In genomic region chr8:81399501-81399900, GRCm38 (mm10) we compare ENCODE assay signal across 17 mouse cellular contexts. TPM values are rescaled to one million over a fixed set of nuclear protein-coding genes. Genes with fewer than 3 reads are reported as not detected.
DNase-seq lines count a peak whose midpoint lies in the region.
"Had no signal": no experiment of that assay in that cellular context is flagged by ENCODE, and none has a peak within 500 bp of the region (broad histone marks: within the 10 kb centered on the region; RNA-seq: fewer than 3 reads in every experiment).

No protein-coding gene starts in this region.

- intact Hi-C loops in left cerebral cortex, postnatal 36 days (cut with DNase I): no loop called here
- intact Hi-C loops in heart, postnatal 14 days (cut with DNase I): no loop called here

- DNase-seq in right cerebral cortex, adult 2 months (ENCODE audit: low spot score in 2 of 2): peak; percentile 31 to 63
- no peak for DNase-seq in right cerebral cortex, postnatal 14 days
- DNase-seq in left cerebral cortex, adult 18-20 months (ENCODE audit: low spot score in 2 of 2): peak; percentile 3 to 35
- DNase-seq in left cerebral cortex, postnatal 36 days (ENCODE audit: low spot score in 2 of 2): peak; percentile 11 to 36
- DNase-seq in urinary bladder, postnatal 14 days (ENCODE audit: low spot score): no peak
- DNase-seq in heart, postnatal 14 days: no peak
- no peak for DNase-seq in urinary bladder, adult 18-20 months (ENCODE audit: low spot score in 2 of 2)
- DNase-seq: adrenal gland, postnatal 25 days; B cell, adult 2 months; cerebellum, adult 18-20 months; gastrocnemius, adult 2 months; gastrocnemius, postnatal 36 days; heart, adult 18-20 months; kidney, adult 2 months; kidney, postnatal 36 days; layer of hippocampus, postnatal 36 days; thymus, postnatal 25 days had no signal

RNA-seq across cellular contexts. Expression of gene Inpp4b, which starts 57.1 kb away (rescaled TPM):
- 10 to 100 TPM; 11.0 to 11.5 TPM for total RNA-seq in left cerebral cortex, adult 18-20 months (2021)
- 10 to 100 TPM in 1 of 2 experiments, 1 to 10 TPM in 1; 9.9 to 13.1 TPM for total RNA-seq in left cerebral cortex, postnatal 36 days (2021)
- total RNA-seq in heart, postnatal 14 days (2021): 10 to 100 TPM; 55.4 to 58.2 TPM

Comparison
In these comparisons a context has a peak if more than half of its experiments do, and no peak if none do; other contexts are left out.
1. DNase-seq: peak in right cerebral cortex, adult 2 months (2 of 2), left cerebral cortex, adult 18-20 months (2 of 2) and left cerebral cortex, postnatal 36 days (2 of 2); none in right cerebral cortex, postnatal 14 days (single experiment), urinary bladder, postnatal 14 days (single experiment), heart, postnatal 14 days (0 of 2) and urinary bladder, adult 18-20 months (0 of 2).
2. RNA of gene Inpp4b, which starts 57.1 kb away (total RNA-seq): 55.4 to 58.2 TPM in heart, postnatal 14 days; 9.9 to 13.1 TPM in left cerebral cortex, postnatal 36 days and 11.0 to 11.5 TPM in left cerebral cortex, adult 18-20 months; every median in the first group is over 4 times any median in the second.